Mouse (Mus musculus) C2C12 (cell line): ENCODE data around the gene Ccdc33. TPM values are rescaled to one million over a fixed set of nuclear protein-coding genes. Genes with fewer than 3 reads are reported as not detected.
A peak's percentile ranks its signal among the peaks of the same experiment; 100 is the strongest.

Experiments used
- H3K27me3 ChIP-seq: one replicate; pipeline ENCODE4 v1.6.1; 2011; ENCODE audit not compliant: control insufficient read depth, insufficient read depth, insufficient read length
- H3K36me3 ChIP-seq: one replicate; pipeline ENCODE4 v1.6.1; 2011; ENCODE audit not compliant: control insufficient read depth, insufficient read depth
- H3K4me3 ChIP-seq: one replicate; pipeline ENCODE4 v1.5.1; 2011; ENCODE audit warnings: mild to moderate bottlenecking, control low read depth; ENCODE audit not compliant: poor library complexity, insufficient read depth, severe bottlenecking
- H3K79me2 ChIP-seq: one replicate; pipeline ENCODE4 v1.6.1; 2011; ENCODE audit not compliant: control insufficient read depth, insufficient read depth
- H3K79me3 ChIP-seq: one replicate; pipeline ENCODE4 v1.6.1; 2011; ENCODE audit warnings: low read depth, control low read depth
- H3ac ChIP-seq: one replicate; pipeline ENCODE3; 2011; ENCODE audit warnings: low read depth; ENCODE audit not compliant: control insufficient read depth, insufficient read length
- CEBPB ChIP-seq: IDR thresholded peaks from one replicate; pipeline ENCODE4 v1.6.1; 2011; ENCODE audit warnings: low read depth, mild to moderate bottlenecking, control low read depth, moderate library complexity
- CTCF ChIP-seq: IDR thresholded peaks from one replicate; pipeline ENCODE4 v1.5.1; 2011; ENCODE audit not compliant: control insufficient read depth, insufficient read depth, insufficient read length
- FOSL1 ChIP-seq: IDR thresholded peaks from one replicate; pipeline ENCODE4 v1.8.0; 2011; ENCODE audit warnings: mild to moderate bottlenecking, low read length; ENCODE audit not compliant: poor library complexity, insufficient read depth, severe bottlenecking
- MAX ChIP-seq: IDR thresholded peaks from one replicate; pipeline ENCODE4 v1.6.1; 2011; ENCODE audit warnings: mild to moderate bottlenecking, control low read depth
- MYOD1 ChIP-seq: IDR thresholded peaks from one replicate; pipeline ENCODE4 v1.6.1; 2011; ENCODE audit warnings: low read depth; ENCODE audit not compliant: control insufficient read depth, insufficient read length
- MYOG ChIP-seq: IDR thresholded peaks from one replicate; pipeline ENCODE4 v1.6.1; 2011; ENCODE audit not compliant: control insufficient read depth, insufficient read length; ENCODE audit errors: extremely low read depth
- USF1 ChIP-seq: IDR thresholded peaks from one replicate; pipeline ENCODE4 v1.6.1; 2011; ENCODE audit warnings: low read depth, mild to moderate bottlenecking, control low read depth, moderate library complexity
- polyA plus RNA-seq: library from polyadenylated mRNA; unstranded; fragments of >200 nt; fragmentation: generic; extraction: Trizol; gene quantifications from one replicate; pipeline ENCODE4 v1.2.1, GENCODE M21; 2012; ENCODE audit warnings: missing spikeins

Ccdc33 gene
- polyA plus RNA-seq, 1 experiment: not detected

DNA sequence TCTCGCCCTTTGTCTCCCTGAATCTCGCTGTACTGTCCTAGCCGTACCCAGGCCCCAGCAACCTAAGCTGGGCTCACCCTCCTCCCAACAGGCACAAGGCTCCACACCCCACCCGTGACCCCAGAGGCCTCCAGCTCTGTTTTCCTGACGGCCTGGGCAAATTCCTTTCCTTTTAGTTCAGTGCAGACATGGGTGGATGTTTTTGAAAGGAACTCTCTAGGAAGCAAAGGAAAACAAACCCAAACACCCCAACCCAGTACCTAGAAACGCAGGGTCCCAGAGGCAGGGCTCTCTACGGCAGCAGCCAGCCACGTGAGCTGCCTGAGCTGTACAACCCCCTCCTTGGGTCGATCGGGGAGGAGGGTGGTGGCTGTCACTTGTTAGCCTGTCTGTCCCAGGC, 76.2 kb downstream of the Ccdc33 start:
- Histone ChIP-seq H3K4me3 (no peak overlapping the region), H3K27me3 (peaks cover 3% of the 10 kb centered on the region), H3K79me3 (no peaks in the 10 kb centered on the region), H3K79me2 (no peaks in the 10 kb centered on the region), H3K36me3 (no peaks in the 10 kb centered on the region), H3ac (no peak overlapping the region)
- TF ChIP-seq CEBPB (no peak), FOSL1 (no peak), USF1 (no peak)

GRCm38 (mm10) chr9:58040977-58041376, 77.6 kb downstream of the Ccdc33 start:
- Histone ChIP-seq H3K36me3 (no peaks in the 10 kb centered on the region), H3K79me3 (no peaks in the 10 kb centered on the region), H3K27me3 (no peaks in the 10 kb centered on the region), H3ac (no peak overlapping the region), H3K79me2 (no peaks in the 10 kb centered on the region), H3K4me3 (no peak overlapping the region)
- no peak for TF ChIP-seq MAX
- no peak for TF ChIP-seq MYOD1

DNA sequence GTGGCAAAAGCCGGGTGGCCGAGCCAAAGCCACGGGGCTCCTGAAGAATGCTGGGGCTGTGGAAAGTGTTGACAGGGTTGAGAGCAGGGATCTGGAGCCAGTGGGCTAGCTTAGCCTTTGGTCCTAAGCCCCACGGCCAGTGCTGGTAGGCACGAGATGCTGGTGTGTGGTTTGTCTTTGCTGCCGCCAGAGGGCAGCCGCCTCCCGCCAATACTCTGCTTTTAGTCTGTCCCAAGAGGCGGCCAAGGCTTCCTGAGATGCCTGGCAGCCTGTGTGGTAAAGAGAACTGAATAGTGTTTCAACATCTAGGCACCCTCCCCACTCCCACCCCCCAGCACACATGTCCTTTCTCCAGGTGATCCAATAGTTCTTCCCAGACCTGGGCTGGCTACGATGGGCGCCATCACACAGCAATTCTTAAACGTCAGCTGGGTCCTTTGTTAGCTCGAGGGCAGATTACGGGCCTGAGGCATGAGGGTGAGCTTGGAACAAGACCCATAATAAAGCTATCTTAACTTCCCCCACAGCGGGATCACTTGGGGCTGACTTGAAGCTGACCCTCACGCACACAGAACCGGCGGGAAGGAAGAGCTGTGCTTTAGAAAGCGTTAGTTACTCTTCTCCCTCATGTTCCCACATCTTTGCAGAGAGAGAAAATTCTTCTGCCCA, 80.0 kb downstream of the Ccdc33 start:
- H3K27me3 ChIP-seq: no peaks in the 10 kb centered on the region
- no peaks in the 10 kb centered on the region for H3K36me3 ChIP-seq
- TF ChIP-seq MYOG: no peak
- TF ChIP-seq CTCF: peak; percentile 92
- H3K79me3 ChIP-seq: no peaks in the 10 kb centered on the region
- no peaks in the 10 kb centered on the region for H3K79me2 ChIP-seq
- no peak overlapping the region for H3K4me3 ChIP-seq
- no peak overlapping the region for H3ac ChIP-seq

GRCm38 (mm10) chr9:58036961-58037360, 81.7 kb downstream of the Ccdc33 start:
- Histone ChIP-seq H3K4me3 (no peak overlapping the region), H3K36me3 (no peaks in the 10 kb centered on the region)

GRCm38 (mm10) chr9:58035951-58036698, 82.5 kb downstream of the Ccdc33 start:
- no peaks in the 10 kb centered on the region for H3K79me3 ChIP-seq
- H3K36me3 ChIP-seq: no peaks in the 10 kb centered on the region
- no peak overlapping the region for H3K4me3 ChIP-seq
- no peaks in the 10 kb centered on the region for H3K79me2 ChIP-seq
- no peak overlapping the region for H3ac ChIP-seq
- TF ChIP-seq CEBPB: peak; percentile 65
- no peak for TF ChIP-seq FOSL1
- TF ChIP-seq USF1: no peak
- no peak for TF ChIP-seq MYOD1
- TF ChIP-seq MAX: no peak
- peaks cover 12% of the 10 kb centered on the region for H3K27me3 ChIP-seq

More at GRCm38 (mm10) chr9:58036961-58037360, 81.7 kb downstream of the Ccdc33 start:
- no peak overlapping the region for H3ac ChIP-seq
- no peaks in the 10 kb centered on the region for H3K79me2 ChIP-seq
- TF ChIP-seq MYOD1 (no peak), CEBPB (no peak), USF1 (no peak), FOSL1 (no peak), CTCF (no peak), MYOG (no peak), MAX (no peak)
- no peaks in the 10 kb centered on the region for H3K79me3 ChIP-seq
- H3K27me3 ChIP-seq: peaks cover 8% of the 10 kb centered on the region

DNA sequence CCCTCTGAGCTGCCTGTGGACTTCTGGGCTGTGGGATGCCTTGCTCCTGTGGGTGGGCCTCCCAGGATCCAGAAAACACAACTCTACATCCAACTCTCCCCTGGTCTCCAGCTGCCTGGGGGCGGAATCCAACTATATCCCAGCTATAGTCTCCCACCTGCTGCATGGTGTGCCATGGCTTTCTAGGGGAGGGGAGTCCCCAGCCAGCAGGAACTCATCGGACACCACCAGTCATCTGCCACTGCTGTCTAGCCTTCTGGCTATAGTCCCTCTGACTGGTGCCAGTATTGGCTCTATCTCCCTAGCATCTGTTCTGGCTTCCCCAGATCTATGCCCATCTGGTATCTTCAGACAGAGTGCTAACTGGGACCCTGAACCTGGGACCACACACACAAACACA, 83.1 kb downstream of the Ccdc33 start:
- H3K79me2 ChIP-seq: no peaks in the 10 kb centered on the region
- H3K36me3 ChIP-seq: no peaks in the 10 kb centered on the region
- no peak overlapping the region for H3K4me3 ChIP-seq
- TF ChIP-seq CTCF (no peak), FOSL1 (no peak), MYOD1 (no peak), MAX (no peak), MYOG (no peak), CEBPB (no peak), USF1 (no peak)
- H3ac ChIP-seq: no peak overlapping the region
- H3K79me3 ChIP-seq: no peaks in the 10 kb centered on the region
- peaks cover 14% of the 10 kb centered on the region for H3K27me3 ChIP-seq
